Mouse (Mus musculus): ENCODE results near the gene Pdia4. TPM values are rescaled to one million over a fixed set of nuclear protein-coding genes. Genes with fewer than 3 reads are reported as not detected.
"Not testable (repeated sequence)": the region's sequence is repeated elsewhere in the genome, so short reads cannot be mapped to it uniquely, and the experiment has no call there.

The Pdia4 gene
- polyA plus RNA-seq (2014; fragmentation: Nextera tagmentation; extraction: Ambion mirVana): 236 and 273 TPM in 2 replicates

GRCm38 (mm10) chr6:47813257-47813878 lies at the start of gene Pdia4:
TSS of gene Pdia4 (minus strand) at chr6:47813430.
- peak within 1 kb of the TSS; percentile 98 for H3K27ac ChIP-seq (ENCODE audit: low read length)
- WGBS: under 1% methylated on average over 44 of the region's 44 CpGs
- peak; percentile 98 for ATAC-seq (ENCODE audit: insufficient number of reproducible peaks, insufficient read depth, low FRiP score, low read depth)
- no peaks in the 10 kb centered on the region for H3K36me3 ChIP-seq (ENCODE audit: control insufficient read depth, insufficient read depth, low read length)
- peaks cover 20% of the 10 kb centered on the region for H3K4me1 ChIP-seq (ENCODE audit: control insufficient read depth, insufficient read depth, low read length)
- no peaks in the 10 kb centered on the region for H3K27me3 ChIP-seq (ENCODE audit: control insufficient read depth, insufficient read depth, low read length)
- H3K4me2 ChIP-seq (replicated peaks; ENCODE audit: low read depth, low read length): peak within 1 kb of the TSS; percentile 84
- H3K9ac ChIP-seq (replicated peaks; ENCODE audit: low read depth, low read length): peak within 1 kb of the TSS; percentile 88
- no peaks in the 10 kb centered on the region for H3K9me3 ChIP-seq (ENCODE audit: control insufficient read depth, low read depth, low read length)
- peak within 1 kb of the TSS; percentile 77 for H3K4me3 ChIP-seq (ENCODE audit: low read depth, low read length)

- not testable (repeated sequence) for H3K4me1 ChIP-seq (ENCODE audit: control insufficient read depth, insufficient read depth, low read length); H3K27me3 ChIP-seq (ENCODE audit: control insufficient read depth, insufficient read depth, low read length); H3K27ac ChIP-seq (ENCODE audit: low read length); H3K9me3 ChIP-seq (ENCODE audit: control insufficient read depth, low read depth, low read length); H3K4me3 ChIP-seq (ENCODE audit: low read depth, low read length); ATAC-seq (ENCODE audit: insufficient number of reproducible peaks, insufficient read depth, low FRiP score, low read depth); H3K9ac ChIP-seq (replicated peaks; ENCODE audit: low read depth, low read length); H3K4me2 ChIP-seq (replicated peaks; ENCODE audit: low read depth, low read length)
- peaks cover 12% of the 10 kb centered on the region for H3K36me3 ChIP-seq (ENCODE audit: control insufficient read depth, insufficient read depth, low read length)
- 87% methylated on average over 3 of the region's 3 CpGs for WGBS
Observed at GRCm38 (mm10) chr6:47857729-47858128, 44.5 kb upstream of the Pdia4 start.

DNA sequence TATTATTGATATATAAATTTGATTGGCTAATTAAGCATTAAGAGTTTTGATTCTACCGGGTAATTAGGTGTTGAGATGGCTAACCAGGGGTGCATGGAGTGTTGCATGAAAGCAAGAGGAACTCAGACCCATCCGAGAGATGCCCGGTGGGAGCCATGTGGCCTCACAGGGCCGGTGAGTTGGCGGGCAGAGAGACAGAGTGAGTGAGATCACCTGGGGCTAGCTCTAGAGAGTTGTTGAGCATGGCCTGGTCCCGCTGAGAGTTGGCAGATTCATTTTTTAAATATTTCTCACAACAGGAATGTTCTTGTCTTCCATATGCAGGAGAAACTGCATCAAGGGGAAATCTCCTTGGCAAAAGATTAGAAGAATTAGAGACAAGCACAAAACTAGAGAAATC lies 44.0 kb upstream of the Pdia4 start:
- H3K36me3 ChIP-seq (ENCODE audit: control insufficient read depth, insufficient read depth, low read length): peaks cover 12% of the 10 kb centered on the region
- ATAC-seq (ENCODE audit: insufficient number of reproducible peaks, insufficient read depth, low FRiP score, low read depth): no peak
- H3K4me2 ChIP-seq (replicated peaks; ENCODE audit: low read depth, low read length): no peak overlapping the region
- no peaks in the 10 kb centered on the region for H3K27me3 ChIP-seq (ENCODE audit: control insufficient read depth, insufficient read depth, low read length)
- 92% methylated on average over 6 of the region's 6 CpGs for WGBS
- no peaks in the 10 kb centered on the region for H3K9me3 ChIP-seq (ENCODE audit: control insufficient read depth, low read depth, low read length)
- no peak overlapping the region for H3K9ac ChIP-seq (replicated peaks; ENCODE audit: low read depth, low read length)
- H3K4me3 ChIP-seq (ENCODE audit: low read depth, low read length): no peak overlapping the region
- H3K27ac ChIP-seq (ENCODE audit: low read length): no peak overlapping the region
- H3K4me1 ChIP-seq (ENCODE audit: control insufficient read depth, insufficient read depth, low read length): no peaks in the 10 kb centered on the region

GRCm38 (mm10) chr6:47845779-47846178 lies 32.5 kb upstream of the Pdia4 start:
- Histone ChIP-seq H3K27ac (ENCODE audit: low read length) (no peak overlapping the region), H3K36me3 (ENCODE audit: control insufficient read depth, insufficient read depth, low read length) (no peaks in the 10 kb centered on the region), H3K4me1 (ENCODE audit: control insufficient read depth, insufficient read depth, low read length) (no peaks in the 10 kb centered on the region), H3K9me3 (ENCODE audit: control insufficient read depth, low read depth, low read length) (no peaks in the 10 kb centered on the region), H3K4me2 (replicated peaks; ENCODE audit: low read depth, low read length) (no peak overlapping the region), H3K27me3 (ENCODE audit: control insufficient read depth, insufficient read depth, low read length) (no peaks in the 10 kb centered on the region), H3K4me3 (ENCODE audit: low read depth, low read length) (no peak overlapping the region), H3K9ac (replicated peaks; ENCODE audit: low read depth, low read length) (no peak overlapping the region)
- ATAC-seq (ENCODE audit: insufficient number of reproducible peaks, insufficient read depth, low FRiP score, low read depth): no peak

DNA sequence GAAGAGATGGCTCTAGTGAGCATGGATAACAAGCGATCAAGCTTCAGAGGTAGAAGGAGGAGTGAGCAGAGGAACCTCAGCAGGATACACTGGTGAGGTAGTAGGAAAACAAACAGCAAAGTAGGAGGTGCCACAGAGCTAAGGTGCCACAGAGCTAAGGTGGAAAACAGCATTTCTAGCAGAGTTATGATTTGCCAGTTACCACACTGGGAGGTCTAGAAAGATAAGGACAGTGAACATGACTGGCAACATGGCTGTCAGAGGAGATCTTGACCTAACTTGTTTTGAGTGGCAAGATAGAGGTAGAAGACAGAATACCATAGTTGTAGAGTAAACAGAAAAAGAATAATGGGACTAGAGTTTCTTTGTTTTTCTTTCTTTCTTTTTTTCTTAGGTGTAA lies 29.1 kb upstream of the Pdia4 start:
- Histone ChIP-seq H3K4me1 (ENCODE audit: control insufficient read depth, insufficient read depth, low read length) (0 out of 2 replicates have a peak, but pooled peaks cover under 1% of the 10 kb centered on the region), H3K9me3 (ENCODE audit: control insufficient read depth, low read depth, low read length) (no peaks in the 10 kb centered on the region), H3K27me3 (ENCODE audit: control insufficient read depth, insufficient read depth, low read length) (no peaks in the 10 kb centered on the region), H3K27ac (ENCODE audit: low read length) (no peak overlapping the region), H3K4me3 (ENCODE audit: low read depth, low read length) (no peak overlapping the region), H3K36me3 (ENCODE audit: control insufficient read depth, insufficient read depth, low read length) (no peaks in the 10 kb centered on the region), H3K9ac (replicated peaks; ENCODE audit: low read depth, low read length) (no peak overlapping the region), H3K4me2 (replicated peaks; ENCODE audit: low read depth, low read length) (no peak overlapping the region)
- no peak for ATAC-seq (ENCODE audit: insufficient number of reproducible peaks, insufficient read depth, low FRiP score, low read depth)
- WGBS: 84% methylated on average over 1 of the region's 1 CpGs

GRCm38 (mm10) chr6:47841831-47842230 lies 28.6 kb upstream of the Pdia4 start:
- Histone ChIP-seq H3K27me3 (ENCODE audit: control insufficient read depth, insufficient read depth, low read length) (no peaks in the 10 kb centered on the region), H3K4me1 (ENCODE audit: control insufficient read depth, insufficient read depth, low read length) (0 out of 2 replicates have a peak, but pooled peaks cover 5% of the 10 kb centered on the region), H3K4me2 (replicated peaks; ENCODE audit: low read depth, low read length) (no peak overlapping the region), H3K9me3 (ENCODE audit: control insufficient read depth, low read depth, low read length) (no peaks in the 10 kb centered on the region), H3K27ac (ENCODE audit: low read length) (no peak overlapping the region), H3K36me3 (ENCODE audit: control insufficient read depth, insufficient read depth, low read length) (no peaks in the 10 kb centered on the region), H3K9ac (replicated peaks; ENCODE audit: low read depth, low read length) (no peak overlapping the region), H3K4me3 (ENCODE audit: low read depth, low read length) (no peak overlapping the region)
- ATAC-seq (ENCODE audit: insufficient number of reproducible peaks, insufficient read depth, low FRiP score, low read depth): no peak
- WGBS: 96% methylated on average over 2 of the region's 2 CpGs

DNA sequence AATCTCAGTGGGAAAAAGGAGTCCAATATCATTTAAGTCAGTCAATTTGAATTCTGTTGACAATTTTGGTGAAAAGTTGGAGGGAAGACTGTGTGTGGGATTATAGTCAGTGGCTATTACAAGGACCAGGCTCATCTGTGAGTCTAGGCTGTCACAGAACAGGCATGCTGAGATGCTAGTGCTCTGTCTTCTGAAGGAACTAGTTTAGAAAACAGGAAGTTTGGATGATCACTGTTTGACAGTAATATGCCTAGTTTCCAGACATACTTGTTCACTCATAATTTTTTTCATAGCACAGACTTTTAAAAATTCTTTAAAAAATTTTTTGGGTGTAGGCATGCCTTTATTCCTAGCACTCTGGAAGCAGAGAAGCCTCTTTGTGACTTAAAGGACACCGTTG lies 27.8 kb upstream of the Pdia4 start:
- H3K4me2 ChIP-seq (replicated peaks; ENCODE audit: low read depth, low read length): no peak overlapping the region
- H3K27ac ChIP-seq (ENCODE audit: low read length): no peak overlapping the region
- 0 out of 2 replicates have a peak, but pooled peaks cover 5% of the 10 kb centered on the region for H3K4me1 ChIP-seq (ENCODE audit: control insufficient read depth, insufficient read depth, low read length)
- ATAC-seq (ENCODE audit: insufficient number of reproducible peaks, insufficient read depth, low FRiP score, low read depth): no peak
- no peak overlapping the region for H3K4me3 ChIP-seq (ENCODE audit: low read depth, low read length)
- H3K9ac ChIP-seq (replicated peaks; ENCODE audit: low read depth, low read length): no peak overlapping the region
- 97% methylated on average over 1 of the region's 1 CpGs for WGBS
- H3K36me3 ChIP-seq (ENCODE audit: control insufficient read depth, insufficient read depth, low read length): no peaks in the 10 kb centered on the region
- H3K9me3 ChIP-seq (ENCODE audit: control insufficient read depth, low read depth, low read length): no peaks in the 10 kb centered on the region
- H3K27me3 ChIP-seq (ENCODE audit: control insufficient read depth, insufficient read depth, low read length): no peaks in the 10 kb centered on the region

DNA sequence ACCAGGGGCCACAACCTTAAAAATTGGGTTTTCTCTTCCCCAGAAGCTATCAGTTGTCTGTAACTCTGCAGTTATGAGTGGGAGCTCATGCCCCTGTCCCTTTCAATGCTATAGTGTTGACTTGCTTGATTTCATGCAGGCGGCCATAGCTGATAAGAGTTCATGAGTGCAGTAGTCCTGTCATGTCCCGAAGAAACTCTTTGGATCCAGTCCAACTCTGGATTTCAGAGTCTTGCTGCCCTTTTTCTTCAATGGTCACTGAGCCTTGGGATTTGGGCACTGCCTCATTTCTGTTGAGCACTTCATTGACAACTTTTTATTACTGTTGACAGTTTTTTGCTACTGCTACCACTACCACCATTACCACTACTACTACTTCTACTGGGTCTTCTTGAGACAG lies 24.4 kb upstream of the Pdia4 start:
- H3K9me3 ChIP-seq (ENCODE audit: control insufficient read depth, low read depth, low read length): no peaks in the 10 kb centered on the region
- 0 out of 2 replicates have a peak, but pooled peaks cover 5% of the 10 kb centered on the region for H3K4me1 ChIP-seq (ENCODE audit: control insufficient read depth, insufficient read depth, low read length)
- no peaks in the 10 kb centered on the region for H3K36me3 ChIP-seq (ENCODE audit: control insufficient read depth, insufficient read depth, low read length)
- H3K27ac ChIP-seq (ENCODE audit: low read length): no peak overlapping the region
- 76% methylated on average over 2 of the region's 2 CpGs for WGBS
- H3K4me3 ChIP-seq (ENCODE audit: low read depth, low read length): no peak overlapping the region
- no peak for ATAC-seq (ENCODE audit: insufficient number of reproducible peaks, insufficient read depth, low FRiP score, low read depth)
- no peaks in the 10 kb centered on the region for H3K27me3 ChIP-seq (ENCODE audit: control insufficient read depth, insufficient read depth, low read length)
- H3K9ac ChIP-seq (replicated peaks; ENCODE audit: low read depth, low read length): no peak overlapping the region
- H3K4me2 ChIP-seq (replicated peaks; ENCODE audit: low read depth, low read length): no peak overlapping the region

All from stomach, embryonic 14.5 days (tissue).